Mouse (Mus musculus) liver, embryonic 12.5 days (tissue): ENCODE measurements at regions not wholly inside any gene's neighbourhood (a gene's known extent, or its start where the extent isn't known, plus 50 kb on each side); places are given as distances from the start of the nearest gene placed in this dataset.

Experiments
- ATAC-seq: fragments of 200-750 bp; cut with Nextera tagmentation; 2 replicates; pipeline ENCODE4 v1.8.0; 2017; ENCODE audit warnings: moderate number of reproducible peaks, mild to moderate bottlenecking, moderate library complexity
- H3K27ac ChIP-seq: fragments of 300-500 bp; sonication (generic); 2 replicates; pipeline ENCODE4 v1.5.1; 2016; ENCODE audit warnings: mild to moderate bottlenecking
- H3K27me3 ChIP-seq: fragments of 300-500 bp; sonication (generic); replicated peaks from 2 replicates; pipeline ENCODE4 v1.6.1; 2016; ENCODE audit warnings: mild to moderate bottlenecking, moderate library complexity
- H3K36me3 ChIP-seq: fragments of 300-500 bp; sonication (generic); 2 replicates; pipeline ENCODE4 v1.6.1; 2016; ENCODE audit warnings: mild to moderate bottlenecking, moderate library complexity
- H3K4me1 ChIP-seq: fragments of 300-500 bp; sonication (generic); 2 replicates; pipeline ENCODE4 v1.6.1; 2016
- H3K4me2 ChIP-seq: fragments of 300-500 bp; sonication (generic); 2 replicates; pipeline ENCODE4 v1.6.1; 2016; ENCODE audit warnings: mild to moderate bottlenecking, moderate library complexity
- H3K4me3 ChIP-seq: fragments of 300-500 bp; sonication (generic); 2 replicates; pipeline ENCODE4 v1.5.1; 2016; ENCODE audit warnings: mild to moderate bottlenecking, moderate library complexity
- H3K9ac ChIP-seq: fragments of 300-500 bp; sonication (generic); 2 replicates; pipeline ENCODE4 v1.6.1; 2016; ENCODE audit warnings: mild to moderate bottlenecking, moderate library complexity
- H3K9me3 ChIP-seq: fragments of 300-500 bp; sonication (generic); replicated peaks from 2 replicates; pipeline ENCODE4 v1.6.1; 2016; ENCODE audit warnings: mild to moderate bottlenecking, moderate library complexity
- WGBS: fragments of 180-500 bp; shearing (Covaris S2); methylation state at CpG from one replicate; pipeline ENCODE4 v1.1.7; 2016; ENCODE audit not compliant: insufficient replicate concordance; 5-methylcytosine and 5-hydroxymethylcytosine counted together

- WGBS = 37% methylated on average over 13 of the region's 13 CpGs
- Histone ChIP-seq H3K27me3 (no peaks in the 10 kb centered on the region), H3K4me3 (no peak overlapping the region), H3K27ac (no peak overlapping the region), H3K4me2 (no peak overlapping the region), H3K4me1 (no peaks in the 10 kb centered on the region), H3K36me3 (no peaks in the 10 kb centered on the region), H3K9ac (no peak overlapping the region), H3K9me3 (no peaks in the 10 kb centered on the region; the same call in 1 of the 2 replicates)
- no peak for ATAC-seq
Observed at GRCm38 (mm10) chr12:107831400-107832128, 171.8 kb downstream of the Bcl11b start.

- H3K9ac ChIP-seq = no peak overlapping the region
- H3K27me3 ChIP-seq = no peaks in the 10 kb centered on the region
- H3K4me1 ChIP-seq = no peaks in the 10 kb centered on the region
- no peaks in the 10 kb centered on the region for H3K9me3 ChIP-seq
- no peak overlapping the region for H3K4me3 ChIP-seq
- no peak; the same call in 1 of the 2 replicates for ATAC-seq
- no peak overlapping the region for H3K27ac ChIP-seq
- no peaks in the 10 kb centered on the region for H3K36me3 ChIP-seq
- WGBS = 68% methylated on average over 8 of the region's 8 CpGs
- no peak overlapping the region for H3K4me2 ChIP-seq
Observed at GRCm38 (mm10) chr12:107833001-107833400, 170.4 kb downstream of the Bcl11b start.

- Histone ChIP-seq H3K4me3 (no peak overlapping the region), H3K4me1 (no peaks in the 10 kb centered on the region), H3K9me3 (no peaks in the 10 kb centered on the region), H3K9ac (no peak overlapping the region), H3K4me2 (no peak overlapping the region), H3K36me3 (no peaks in the 10 kb centered on the region), H3K27me3 (no peaks in the 10 kb centered on the region), H3K27ac (no peak overlapping the region)
- 64% methylated on average over 5 of the region's 5 CpGs for WGBS
- ATAC-seq = no peak
Observed at GRCm38 (mm10) chr12:107834512-107834911, 168.9 kb downstream of the Bcl11b start.

GRCm38 (mm10) chr12:107837741-107838140 is 165.7 kb downstream of the Bcl11b start:
- Histone ChIP-seq H3K36me3 (no peaks in the 10 kb centered on the region), H3K4me1 (no peaks in the 10 kb centered on the region), H3K27ac (no peak overlapping the region), H3K4me2 (no peak overlapping the region), H3K9ac (no peak overlapping the region), H3K9me3 (no peaks in the 10 kb centered on the region), H3K27me3 (no peaks in the 10 kb centered on the region), H3K4me3 (no peak overlapping the region)
- WGBS = 81% methylated on average over 12 of the region's 12 CpGs
- no peak for ATAC-seq

GRCm38 (mm10) chr12:107844631-107845030 is 158.8 kb downstream of the Bcl11b start:
- H3K4me3 ChIP-seq = no peak overlapping the region
- H3K27ac ChIP-seq = no peak overlapping the region
- no peak overlapping the region for H3K9ac ChIP-seq
- H3K4me2 ChIP-seq = no peak overlapping the region
- WGBS = 59% methylated on average over 5 of the region's 5 CpGs
- no peak for ATAC-seq
- no peaks in the 10 kb centered on the region for H3K36me3 ChIP-seq
- no peaks in the 10 kb centered on the region for H3K4me1 ChIP-seq
- H3K9me3 ChIP-seq = no peaks in the 10 kb centered on the region
- no peaks in the 10 kb centered on the region for H3K27me3 ChIP-seq

- Histone ChIP-seq H3K27me3 (no peaks in the 10 kb centered on the region), H3K9ac (no peak overlapping the region), H3K4me3 (no peak overlapping the region), H3K9me3 (no peaks in the 10 kb centered on the region), H3K36me3 (no peaks in the 10 kb centered on the region), H3K4me1 (no peaks in the 10 kb centered on the region), H3K27ac (no peak overlapping the region), H3K4me2 (no peak overlapping the region)
- 80% methylated on average over 7 of the region's 7 CpGs for WGBS
- ATAC-seq = no peak
Observed at GRCm38 (mm10) chr12:107850591-107850990, 152.8 kb downstream of the Bcl11b start.

GRCm38 (mm10) chr12:107852921-107853320 is 150.5 kb downstream of the Bcl11b start:
- Histone ChIP-seq H3K4me2 (no peak overlapping the region), H3K27ac (no peak overlapping the region), H3K9ac (no peak overlapping the region), H3K27me3 (no peaks in the 10 kb centered on the region), H3K4me1 (no peaks in the 10 kb centered on the region), H3K9me3 (no peaks in the 10 kb centered on the region), H3K4me3 (no peak overlapping the region), H3K36me3 (no peaks in the 10 kb centered on the region)
- 45% methylated on average over 7 of the region's 7 CpGs for WGBS
- ATAC-seq = no peak

- Histone ChIP-seq H3K4me3 (no peak overlapping the region), H3K36me3 (no peaks in the 10 kb centered on the region), H3K4me2 (no peak overlapping the region), H3K4me1 (no peaks in the 10 kb centered on the region), H3K27me3 (no peaks in the 10 kb centered on the region), H3K9me3 (no peaks in the 10 kb centered on the region), H3K9ac (no peak overlapping the region), H3K27ac (no peak overlapping the region)
- no peak for ATAC-seq
- 66% methylated on average over 4 of the region's 4 CpGs for WGBS
Observed at GRCm38 (mm10) chr12:107855547-107855946, 147.9 kb downstream of the Bcl11b start.

GRCm38 (mm10) chr12:107856421-107857043 is 146.9 kb downstream of the Bcl11b start:
- no peak overlapping the region for H3K4me3 ChIP-seq
- ATAC-seq = no peak
- H3K9me3 ChIP-seq = no peaks in the 10 kb centered on the region
- 52% methylated on average over 6 of the region's 6 CpGs for WGBS
- no peaks in the 10 kb centered on the region for H3K4me1 ChIP-seq
- H3K36me3 ChIP-seq = no peaks in the 10 kb centered on the region
- no peak overlapping the region for H3K9ac ChIP-seq
- no peaks in the 10 kb centered on the region for H3K27me3 ChIP-seq
- H3K27ac ChIP-seq = no peak overlapping the region
- no peak overlapping the region for H3K4me2 ChIP-seq

- Histone ChIP-seq H3K4me1 (no peaks in the 10 kb centered on the region), H3K4me3 (no peak overlapping the region), H3K4me2 (no peak overlapping the region), H3K27me3 (no peaks in the 10 kb centered on the region), H3K9me3 (no peaks in the 10 kb centered on the region), H3K9ac (no peak overlapping the region), H3K27ac (no peak overlapping the region), H3K36me3 (no peaks in the 10 kb centered on the region)
- no peak for ATAC-seq
- 55% methylated on average over 10 of the region's 10 CpGs for WGBS
Observed at GRCm38 (mm10) chr12:107858536-107859280, 144.7 kb downstream of the Bcl11b start.

- 23% methylated on average over 8 of the region's 8 CpGs for WGBS
- Histone ChIP-seq H3K4me1 (no peaks in the 10 kb centered on the region), H3K27ac (no peak overlapping the region), H3K36me3 (no peaks in the 10 kb centered on the region), H3K9ac (no peak overlapping the region), H3K4me3 (no peak overlapping the region), H3K27me3 (no peaks in the 10 kb centered on the region), H3K9me3 (no peaks in the 10 kb centered on the region), H3K4me2 (no peak overlapping the region)
- no peak for ATAC-seq
Observed at GRCm38 (mm10) chr12:107859750-107860149, 143.7 kb downstream of the Bcl11b start.

GRCm38 (mm10) chr12:107860358-107860757 is 143.0 kb downstream of the Bcl11b start:
- Histone ChIP-seq H3K36me3 (no peaks in the 10 kb centered on the region), H3K27ac (no peak overlapping the region), H3K9me3 (no peaks in the 10 kb centered on the region), H3K9ac (no peak overlapping the region), H3K4me2 (no peak overlapping the region), H3K27me3 (no peaks in the 10 kb centered on the region), H3K4me1 (no peaks in the 10 kb centered on the region), H3K4me3 (no peak overlapping the region)
- WGBS = 70% methylated on average over 6 of the region's 6 CpGs
- no peak for ATAC-seq
